Mouse (Mus musculus): ENCODE results near the gene Tex36.

- TF ChIP-seq CTCF (IDR thresholded peaks at IDR 0.05; ENCODE audit: low read depth, low read length) = no peak
- no peak for TF ChIP-seq POLR2A (IDR thresholded peaks at IDR 0.05; ENCODE audit: extremely low read depth, insufficient read depth, low read length)
These were observed 33.1 kb upstream of the Tex36 start for GRCm38 (mm10) chr7:133634932-133635650.

All from liver, adult 2 months (tissue).